Mouse (Mus musculus) heart, adult 18-20 months (tissue): ENCODE data around the gene Brd9. TPM values are rescaled to one million over a fixed set of nuclear protein-coding genes. Genes with fewer than 3 reads are reported as not detected.
A peak's percentile ranks its signal among the peaks of the same experiment; 100 is the strongest.

Experiments
- DNase-seq, 2 experiments: peaks; one replicate each; pipeline ENCODE4 v3.0.0; 2021 to 2022; ENCODE audit warnings: mixed read lengths in 1 of 2
- long read RNA-seq, 2 experiments: library from polyadenylated mRNA; stranded (forward); transcript quantifications; one replicate each; pipeline ENCODE4 v2.0.0; 2021
- total RNA-seq, 2 experiments: library from RNA; stranded (reverse); gene quantifications; 2 replicates each; pipeline ENCODE4 v1.2.3; 2021

Brd9 gene
- total RNA-seq, result 10 to 100 TPM; 17.2 to 21.3 TPM
- long read RNA-seq, experiment 1, transcript Brd9-206 (16 exons, 2,430 nt), result minor isoform, 5 of 23 reads
- long read RNA-seq, experiment 1, transcript Brd9-201 (16 exons, 2,407 nt), result major isoform, 11 of 23 reads
- long read RNA-seq, experiment 1, partial matches to known transcripts, result 2 of 23 reads
- long read RNA-seq, experiment 1, other reads (novel, unspliced or antisense), result 5 of 23 reads
- long read RNA-seq, experiment 2, transcript Brd9-201 (16 exons, 2,407 nt), result major isoform, 8 of 12 reads
- long read RNA-seq, experiment 2, partial matches to known transcripts, result 2 of 12 reads
- long read RNA-seq, experiment 2, other reads (novel, unspliced or antisense), result 2 of 12 reads

DNA sequence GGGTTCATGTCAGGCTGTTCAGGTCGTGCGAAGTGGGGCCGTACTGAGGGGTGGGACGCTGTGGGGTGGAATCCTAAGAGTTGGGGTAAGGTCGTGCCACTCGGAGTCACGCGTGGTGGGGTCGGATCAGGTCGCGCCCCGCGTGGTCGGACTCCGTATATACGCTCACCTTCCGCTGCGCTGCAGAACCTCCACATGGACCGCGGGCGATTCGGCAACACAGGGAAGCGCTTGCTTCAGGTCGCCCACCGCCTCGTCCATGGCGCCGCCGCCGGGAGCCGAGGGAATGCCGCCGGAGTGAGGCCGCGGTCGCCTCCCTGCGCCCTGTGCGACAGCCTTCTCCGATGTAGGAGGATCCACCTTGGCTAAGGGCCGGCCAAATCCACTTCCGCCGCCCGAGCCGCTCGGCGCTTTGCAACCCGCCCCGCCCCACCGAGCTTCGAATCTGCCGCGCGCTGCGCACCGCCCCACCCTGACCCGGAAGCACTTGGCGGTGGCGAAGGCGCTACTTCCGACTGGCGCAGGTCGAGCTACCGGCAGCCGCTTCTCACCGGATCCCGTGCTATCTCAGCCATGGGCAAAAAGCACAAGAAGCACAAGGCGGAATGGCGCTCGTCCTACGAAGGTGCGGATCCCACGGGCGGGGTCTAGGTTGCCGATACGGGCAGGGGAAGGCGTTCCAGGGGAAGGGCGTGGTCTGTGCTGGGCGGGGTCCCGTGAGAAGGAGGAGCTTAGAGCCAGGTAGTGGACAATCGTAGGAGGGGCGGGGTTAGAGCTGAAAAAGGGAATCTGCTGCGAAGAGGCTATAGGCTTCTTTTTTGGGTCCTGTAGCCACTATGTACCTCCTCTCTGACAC is at the start of gene Brd9, which contains the start of gene Trip13:
TSS of gene Brd9 (plus strand) at position 491 of the 856 bp plus-strand sequence.
TSS of gene Trip13 (minus strand) at position 464 of the 856 bp plus-strand sequence.
- DNase-seq, result peak; percentile 93 to 96

DNA sequence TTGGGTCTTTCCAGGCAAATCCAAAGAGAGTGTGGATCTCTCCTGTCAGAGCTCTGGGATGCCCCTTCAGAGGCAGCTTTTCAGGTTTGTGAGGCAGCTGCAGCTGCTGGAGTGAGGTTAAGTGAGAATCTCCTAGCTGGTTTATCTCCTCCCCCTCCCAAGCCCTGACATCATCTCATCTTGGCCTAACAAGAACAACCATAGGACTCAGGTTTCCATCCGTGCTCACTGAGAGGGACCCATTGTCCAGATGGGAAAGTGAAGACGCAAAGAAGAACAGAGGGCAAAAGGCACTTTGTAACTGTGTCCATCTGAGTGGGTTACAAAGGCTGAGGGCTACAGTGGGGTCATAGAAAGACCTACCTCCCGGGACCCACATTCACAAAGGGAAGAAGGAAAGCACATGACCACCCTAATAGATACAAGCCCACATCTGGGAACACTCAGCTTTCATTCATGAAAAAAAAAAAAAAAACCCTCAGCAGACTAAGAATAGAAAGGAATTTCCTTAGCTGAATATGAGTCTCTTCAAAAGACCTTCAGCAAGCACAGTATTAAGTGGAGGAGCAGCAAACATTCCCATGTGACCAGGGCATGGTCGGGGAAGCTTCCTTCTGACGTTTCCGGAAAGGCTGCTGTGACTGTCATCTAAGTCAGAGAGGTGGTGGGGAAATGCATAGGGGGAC is 45.0 kb upstream of the Brd9 start:
- peak; percentile 11 to 36 for DNase-seq

DNA sequence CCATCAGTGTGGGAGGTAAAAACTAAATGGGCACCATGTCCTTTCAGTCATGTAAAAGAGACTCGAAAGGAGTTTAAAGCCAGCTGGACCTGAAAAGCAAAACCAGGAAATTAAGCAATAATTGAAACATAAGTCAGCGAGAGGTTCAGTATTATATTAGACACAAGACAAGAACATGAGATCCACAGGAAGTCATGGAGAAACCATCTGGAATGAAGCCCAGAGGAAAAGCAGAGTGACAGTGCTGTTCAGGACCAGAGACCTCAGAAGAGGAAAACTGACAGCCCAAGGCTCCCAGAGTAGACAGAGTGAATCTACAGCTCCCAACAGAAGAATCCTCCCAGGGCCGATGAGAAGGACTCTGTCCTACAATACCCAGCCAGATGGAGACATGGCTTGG is 40.0 kb upstream of the Brd9 start:
- DNase-seq, result peak; percentile 35 to 44

DNA sequence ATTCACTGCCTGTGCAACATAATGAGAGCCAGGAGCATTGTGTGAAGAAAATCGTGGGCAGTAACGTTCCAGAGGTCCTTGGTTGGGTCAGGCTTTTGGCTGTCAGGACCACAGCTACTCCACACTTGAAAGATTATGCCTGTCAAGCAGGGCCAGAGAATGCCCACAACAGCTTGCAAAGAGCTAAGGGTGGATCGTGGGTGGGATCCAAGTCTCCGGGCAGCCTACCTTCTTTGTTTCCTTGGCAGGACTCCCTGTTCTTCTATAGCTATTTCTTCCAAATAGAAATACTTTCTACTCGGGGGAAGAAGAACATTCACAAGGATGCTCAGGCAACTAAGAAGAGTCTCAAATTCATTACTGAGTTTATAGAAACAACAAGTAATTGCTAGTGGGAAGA is 30.5 kb upstream of the Brd9 start:
- no peak for DNase-seq

DNA sequence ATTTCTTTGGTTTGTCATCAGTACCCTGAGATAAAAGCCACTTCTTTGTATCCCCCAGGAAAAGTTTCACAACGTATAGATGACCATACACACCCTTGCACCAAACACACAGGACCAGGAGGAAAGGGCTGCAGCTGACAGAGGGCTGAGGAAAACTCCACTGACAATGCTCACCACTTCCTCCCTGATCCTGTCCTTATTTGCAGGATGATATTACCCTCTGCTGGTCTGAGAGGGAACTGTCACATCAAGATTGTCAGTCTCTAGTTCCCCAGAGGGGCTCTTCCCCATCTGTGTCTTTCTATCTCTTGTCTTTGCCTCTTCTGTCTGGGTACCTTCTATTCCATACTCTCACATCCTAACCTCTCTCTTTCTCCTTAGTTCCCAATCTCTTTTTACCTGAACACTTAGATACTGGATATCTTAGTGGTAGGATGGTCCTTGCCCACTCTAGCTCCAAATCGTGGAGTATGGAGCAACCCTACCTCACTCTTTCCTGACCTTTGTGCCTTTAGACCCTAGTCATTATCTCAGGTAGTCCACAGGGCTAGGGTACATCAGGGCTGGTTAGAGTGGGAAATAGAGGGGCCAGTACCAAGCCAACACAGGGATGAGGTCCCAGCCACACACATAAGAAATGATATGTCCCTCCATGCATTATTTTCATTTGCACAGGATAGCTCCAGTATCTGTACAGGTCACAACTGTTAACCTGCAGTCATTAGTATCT is 29.8 kb upstream of the Brd9 start:
- DNase-seq, result peak; percentile 45 to 75

DNA sequence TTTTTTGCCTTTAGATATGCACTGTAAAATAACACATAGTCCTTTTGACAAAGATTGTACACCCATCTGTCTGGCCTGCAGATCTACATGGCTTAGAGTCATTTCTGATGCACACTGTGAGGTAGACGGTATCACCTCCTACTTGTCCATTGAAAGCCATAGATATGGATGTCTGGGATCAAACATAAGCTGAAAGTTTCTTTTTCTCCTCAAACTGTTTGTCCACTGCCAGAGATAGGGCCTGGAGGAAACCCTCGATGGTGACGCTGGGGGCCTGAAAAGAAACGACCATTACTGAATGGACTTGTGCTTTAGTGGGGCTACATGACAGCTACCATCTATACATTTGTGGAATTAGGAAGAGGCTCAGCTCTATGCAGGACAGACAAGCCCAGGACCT is 24.5 kb upstream of the Brd9 start:
- no peak for DNase-seq

DNA sequence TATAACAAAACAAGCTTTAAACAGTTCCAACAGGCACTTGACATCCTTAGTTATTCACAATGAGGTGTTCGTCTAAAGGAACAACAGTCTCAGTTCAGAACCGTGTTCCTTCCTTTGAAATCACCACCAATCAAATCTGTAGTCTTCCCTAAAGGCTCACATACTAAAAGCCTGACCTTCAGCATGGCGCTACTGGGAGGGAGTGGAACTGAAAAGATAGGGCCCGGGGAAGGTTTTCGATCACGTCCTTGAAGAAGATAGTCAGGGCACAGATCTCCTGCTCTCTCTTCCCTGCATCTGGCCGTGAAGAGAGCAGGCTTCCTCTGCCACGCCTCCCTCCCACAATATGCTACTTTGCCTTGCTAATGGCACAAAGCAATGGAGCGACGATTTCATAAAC is 5.4 kb upstream of the Brd9 start:
- DNase-seq, result no peak

DNA sequence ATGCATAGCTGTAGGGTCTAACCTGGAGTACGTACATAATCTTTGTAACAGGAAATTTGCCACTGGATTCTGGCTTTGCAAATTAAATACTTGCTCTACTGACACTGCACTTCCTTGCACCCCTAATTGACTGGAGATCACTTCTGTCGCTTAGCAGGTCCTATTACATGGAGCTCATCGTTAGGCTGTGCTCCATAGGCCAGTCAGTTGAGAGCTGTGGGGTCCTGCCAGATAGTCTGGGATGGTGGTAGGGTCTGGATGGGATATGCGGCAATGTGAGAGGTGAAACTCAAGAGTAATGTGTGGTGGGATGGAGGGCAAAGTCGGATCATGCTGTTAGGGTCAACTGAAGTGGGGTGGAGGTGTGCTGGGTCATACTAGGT is 682 bp upstream of the Brd9 start:
- no peak for DNase-seq

DNA sequence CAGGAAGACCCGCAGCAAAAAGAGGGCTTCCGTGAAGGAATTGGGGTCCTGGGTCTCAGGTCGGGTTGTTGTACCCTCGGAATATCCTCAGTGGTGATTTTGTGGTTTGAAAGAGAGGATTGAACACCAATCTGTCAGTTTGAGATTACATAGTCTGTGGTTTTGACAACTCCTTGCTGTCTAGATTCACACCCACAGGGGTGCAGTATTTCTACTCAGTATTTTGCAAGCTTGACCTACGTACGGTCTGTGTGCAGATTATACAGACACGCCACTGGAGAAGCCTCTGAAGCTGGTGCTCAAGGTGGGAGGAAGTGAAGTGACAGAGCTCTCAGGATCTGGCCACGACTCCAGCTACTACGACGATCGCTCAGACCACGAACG is 558 bp downstream of the Brd9 start:
- no peak for DNase-seq

DNA sequence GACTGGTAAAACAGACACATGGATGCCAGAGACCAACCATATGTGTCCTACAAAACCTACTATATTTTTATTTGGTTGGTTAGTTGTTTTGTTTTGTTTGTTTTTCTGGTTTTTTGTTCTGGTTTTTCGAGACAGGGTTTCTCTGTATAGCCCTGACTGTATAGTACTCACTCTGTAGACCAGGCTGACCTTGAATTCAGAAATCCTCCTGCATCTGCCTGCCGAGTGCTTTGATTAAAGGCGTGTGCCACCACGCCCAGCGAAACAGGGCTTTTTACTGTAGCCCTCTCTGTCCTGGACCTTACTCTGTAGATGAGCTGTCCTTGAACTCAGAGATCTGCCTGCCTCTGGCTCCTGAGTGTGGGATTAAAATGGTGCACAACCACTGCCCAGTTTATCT is 1.5 kb downstream of the Brd9 start:
- no peak for DNase-seq

DNA sequence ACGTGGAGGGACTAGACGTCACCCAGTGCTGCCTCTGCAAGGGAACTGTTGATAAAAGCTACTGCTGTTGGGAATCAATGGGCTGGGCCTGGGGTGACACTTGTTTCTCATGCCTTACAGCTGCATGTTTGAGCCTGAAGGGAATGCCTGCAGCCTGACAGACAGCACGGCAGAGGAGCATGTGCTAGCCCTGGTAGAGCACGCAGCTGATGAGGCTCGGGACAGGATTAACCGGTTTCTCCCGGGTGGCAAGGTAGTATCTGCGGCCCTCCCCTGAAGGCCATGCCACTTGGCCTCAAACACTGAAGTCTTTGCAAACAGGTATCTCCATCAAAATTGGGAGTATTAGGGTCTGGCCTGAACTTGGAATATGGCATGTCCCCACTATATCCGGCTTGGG is 7.0 kb downstream of the Brd9 start:
- DNase-seq, result no peak

DNA sequence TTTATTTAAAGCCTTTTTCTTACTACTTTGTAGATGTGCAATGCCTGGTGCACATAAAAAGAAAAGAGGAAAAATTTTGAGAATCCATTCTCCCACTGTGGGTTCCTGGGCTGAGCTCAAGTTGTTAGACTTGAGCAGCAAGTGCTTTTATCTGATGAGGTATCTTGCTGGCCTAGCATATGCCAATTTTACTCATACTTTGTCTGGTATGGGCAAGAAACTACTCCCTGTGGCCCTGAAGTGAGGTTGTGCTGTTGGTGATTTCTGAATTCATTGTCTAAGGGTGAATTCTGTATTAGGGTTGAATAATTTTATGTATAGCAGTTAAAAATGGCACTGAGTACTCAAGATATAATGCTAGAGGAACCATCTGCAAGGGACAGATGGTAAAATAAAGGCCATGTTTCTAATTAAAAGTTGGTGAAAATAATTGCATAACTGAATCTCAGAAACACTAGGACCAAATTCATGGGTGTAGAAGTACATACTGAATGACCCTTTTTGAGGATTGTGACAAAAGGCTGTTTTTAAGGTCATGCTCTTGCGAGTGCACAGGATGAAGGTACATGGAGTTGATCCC is 16.0 kb downstream of the Brd9 start:
- no peak for DNase-seq

DNA sequence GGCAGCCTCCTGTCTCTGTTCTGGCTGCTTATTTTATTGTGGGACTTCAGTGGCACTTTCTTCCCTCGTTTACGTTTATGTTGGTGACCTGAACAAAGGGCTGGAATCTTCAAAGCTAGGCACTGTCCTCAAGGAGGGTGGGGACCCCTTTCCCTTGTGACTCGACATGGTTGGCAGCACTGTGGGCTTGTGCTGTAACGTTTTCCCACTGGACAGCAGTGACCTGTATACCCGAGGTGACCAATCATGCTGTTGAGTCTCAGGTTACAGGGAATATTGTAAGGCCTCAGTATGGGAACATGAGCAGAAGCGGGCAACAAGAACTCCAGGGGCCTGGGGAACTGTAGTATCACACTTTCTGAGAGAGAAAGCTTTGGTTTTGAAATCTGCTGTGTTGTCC is 17.1 kb downstream of the Brd9 start:
- DNase-seq, result no peak

DNA sequence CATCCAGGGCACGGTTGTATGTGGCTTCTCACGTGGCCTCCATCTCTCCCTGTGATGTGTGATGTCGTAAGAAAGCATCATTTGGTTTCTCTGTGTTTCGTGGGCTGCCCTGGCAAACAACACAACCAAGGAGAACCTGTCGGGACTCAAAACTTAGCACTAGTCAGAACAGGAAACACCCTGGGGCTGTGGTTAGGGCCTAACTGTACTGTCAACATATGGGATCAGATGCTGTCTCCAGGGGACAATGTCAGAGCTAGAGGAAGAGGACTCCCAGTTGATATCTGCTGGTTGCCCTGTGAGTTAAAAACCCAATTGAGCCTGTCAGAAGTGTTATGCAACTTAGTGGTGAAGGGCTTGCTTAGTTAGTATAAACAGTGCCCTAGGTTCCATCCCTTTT is 17.9 kb downstream of the Brd9 start:
- DNase-seq, result no peak

DNA sequence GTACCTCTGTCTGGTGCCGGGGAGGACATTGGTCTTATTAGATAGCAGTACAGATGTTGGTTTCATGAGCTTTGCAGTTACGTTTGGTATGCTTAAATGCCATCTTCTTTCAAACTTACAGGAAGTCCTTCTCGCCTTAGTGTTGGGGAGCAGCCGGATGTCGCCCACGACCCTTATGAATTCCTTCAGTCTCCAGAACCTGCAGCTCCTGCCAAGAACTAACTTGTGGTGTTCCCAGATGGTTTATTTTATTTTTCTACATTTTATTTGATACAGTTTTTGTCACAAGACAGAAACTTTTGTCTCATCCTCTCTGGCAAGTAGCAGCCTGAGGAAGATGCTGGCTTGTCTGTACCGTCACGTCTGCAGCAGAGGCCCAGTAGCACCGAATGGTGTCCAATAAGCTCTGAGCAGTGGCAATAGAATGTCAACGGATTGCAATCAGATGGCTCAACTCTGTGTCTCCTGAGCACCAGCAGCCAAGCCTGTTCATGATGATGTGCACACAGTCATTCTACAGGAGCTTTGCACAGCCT is 22.6 kb downstream of the Brd9 start:
- DNase-seq, result no peak

DNA sequence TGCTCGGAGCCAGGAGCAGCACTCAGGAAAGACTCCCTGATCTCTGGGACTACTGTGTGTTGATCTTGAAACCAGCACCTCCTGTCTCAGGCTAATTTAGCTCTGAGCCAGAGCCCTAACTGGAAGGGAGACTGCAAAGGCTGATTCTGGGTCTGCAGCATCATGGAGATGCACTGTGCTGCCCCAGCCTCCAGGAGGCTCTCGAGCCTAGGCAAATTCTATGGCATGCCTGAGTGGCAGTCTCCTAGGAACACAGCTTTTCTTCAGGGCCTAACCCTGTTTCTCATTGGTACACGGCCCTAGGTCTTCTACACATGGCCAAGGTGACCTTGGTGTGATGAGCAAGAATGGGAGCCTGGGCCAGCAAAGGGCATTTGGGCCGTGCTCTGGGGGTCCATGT is 23.6 kb downstream of the Brd9 start:
- DNase-seq, result no peak

DNA sequence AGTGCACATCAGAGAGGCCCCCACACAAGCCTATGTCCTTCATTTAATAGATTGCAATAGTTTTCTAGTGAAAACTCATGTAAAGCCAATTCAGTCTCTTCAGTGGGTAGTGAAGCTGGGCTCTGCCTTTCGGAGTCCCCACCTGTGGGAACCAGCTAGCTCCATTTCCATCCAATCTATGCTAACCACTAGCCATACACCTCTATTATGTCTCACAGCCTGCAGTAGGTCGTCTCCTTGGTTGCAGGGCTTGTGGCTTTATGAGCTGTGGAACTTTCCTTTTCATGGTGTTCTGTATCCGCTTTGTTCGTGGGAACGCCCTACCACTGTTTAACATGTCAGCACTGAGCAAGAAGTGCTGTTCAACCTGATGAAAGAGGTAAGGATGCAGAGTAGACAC is 25.9 kb downstream of the Brd9 start, which contains the start of gene Zdhhc11:
TSS of gene Zdhhc11 (plus strand) at position 301 of the 400 bp plus-strand sequence.
- DNase-seq, result no peak

DNA sequence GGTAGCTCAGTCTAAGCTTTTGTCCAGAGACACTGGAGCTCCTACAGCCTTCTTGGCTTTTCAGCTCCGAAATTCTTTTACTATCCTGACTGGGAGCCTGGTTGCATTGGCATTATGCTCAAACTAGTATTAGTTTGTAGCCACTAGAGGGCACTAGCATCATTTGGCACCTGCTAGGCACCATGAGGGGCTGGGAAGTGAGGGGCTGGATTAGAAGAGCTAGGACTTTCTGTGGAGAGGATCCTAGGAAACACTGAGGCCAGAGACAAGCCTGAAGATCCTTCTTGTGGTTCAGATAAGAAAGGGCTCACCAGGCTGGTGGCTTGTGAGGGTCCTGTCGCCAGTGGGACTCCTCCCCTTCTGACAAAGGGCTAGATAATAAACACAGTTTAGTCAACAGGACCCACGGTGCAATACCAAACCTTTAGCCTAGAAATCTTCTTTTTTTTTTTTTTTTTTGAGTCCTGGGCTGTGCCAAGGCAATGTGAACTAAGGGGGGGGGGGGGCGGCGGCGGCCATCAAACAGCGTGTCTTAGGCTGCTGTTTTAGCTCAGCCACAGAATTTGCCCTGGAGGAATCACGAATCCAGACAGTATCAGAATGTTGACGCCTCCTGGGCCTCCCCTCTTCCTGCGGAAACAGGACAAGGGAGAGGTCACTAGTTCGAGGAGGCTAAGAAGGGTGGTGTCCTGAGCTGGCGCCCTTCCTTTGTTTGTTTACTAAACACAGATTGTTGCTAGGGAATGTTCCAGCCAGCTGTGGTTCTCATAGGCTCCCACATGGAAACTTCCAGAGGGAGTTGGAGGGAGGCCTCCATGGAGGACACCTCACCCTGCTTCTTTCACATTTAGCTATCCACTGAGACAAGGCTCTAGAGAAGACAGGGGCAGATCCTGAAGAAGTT is 33.2 kb downstream of the Brd9 start:
- DNase-seq, result peak; percentile 94 to 98

DNA sequence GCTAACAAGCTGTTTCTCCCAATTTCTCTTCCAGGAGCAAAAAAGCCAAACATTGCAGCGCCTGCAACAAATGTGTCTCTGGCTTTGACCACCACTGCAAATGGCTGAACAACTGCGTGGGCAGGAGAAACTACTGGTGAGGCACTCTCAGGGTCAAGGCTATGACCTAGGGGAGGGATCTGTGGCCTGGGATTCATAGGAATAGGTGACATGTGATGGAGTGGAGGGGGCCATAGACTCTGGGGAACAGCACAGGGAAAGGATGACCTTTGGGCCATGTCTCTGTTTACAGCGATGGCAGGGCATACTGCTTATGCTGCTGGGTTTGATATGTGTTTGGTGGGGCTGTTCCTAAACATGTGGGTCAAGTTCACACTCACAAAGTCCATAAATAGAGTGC is 36.9 kb downstream of the Brd9 start:
- DNase-seq, result no peak

DNA sequence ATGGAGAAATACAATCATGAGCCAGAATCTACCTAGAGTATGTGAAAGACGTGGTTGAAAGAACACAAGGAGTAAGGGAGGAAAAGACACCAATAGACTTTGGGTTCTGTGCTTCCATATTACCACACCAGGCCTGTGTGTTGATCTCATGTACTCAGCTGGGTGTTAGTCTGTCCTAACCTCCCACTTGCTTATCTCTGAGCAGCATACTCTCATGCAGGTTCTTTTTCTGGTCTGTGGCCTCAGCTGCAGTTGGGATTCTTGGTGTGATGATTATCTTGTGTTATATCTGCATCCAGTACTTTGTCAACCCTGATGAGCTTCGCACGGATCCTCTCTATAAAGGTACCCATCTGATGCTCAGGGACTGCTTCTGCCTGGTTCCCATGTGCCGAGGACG is 39.3 kb downstream of the Brd9 start:
- no peak for DNase-seq
